Mouse (Mus musculus) testis, adult 10 weeks (tissue): ENCODE data around the gene Olfr108. TPM values are rescaled to one million over a fixed set of nuclear protein-coding genes. Genes with fewer than 3 reads are reported as not detected.

Experiments
- polyA plus RNA-seq: library from polyadenylated mRNA; stranded (reverse); fragments of 350-450 nt; fragmentation: Illumina TruSeq; extraction: RNeasy Lipid Tissue Mini Kit (QIAGEN cat#74804); gene quantifications from one replicate; pipeline ENCODE4 v1.2.3, GENCODE M21; 2014; ENCODE audit warnings: low read depth, low replicate concordance

The Olfr108 gene
- not detected for polyA plus RNA-seq

GRCm38 (mm10) chr17:37445180-37445579 is at the start of gene Olfr108:
TSS of gene Olfr108 (plus strand) at chr17:37445480.

DNA sequence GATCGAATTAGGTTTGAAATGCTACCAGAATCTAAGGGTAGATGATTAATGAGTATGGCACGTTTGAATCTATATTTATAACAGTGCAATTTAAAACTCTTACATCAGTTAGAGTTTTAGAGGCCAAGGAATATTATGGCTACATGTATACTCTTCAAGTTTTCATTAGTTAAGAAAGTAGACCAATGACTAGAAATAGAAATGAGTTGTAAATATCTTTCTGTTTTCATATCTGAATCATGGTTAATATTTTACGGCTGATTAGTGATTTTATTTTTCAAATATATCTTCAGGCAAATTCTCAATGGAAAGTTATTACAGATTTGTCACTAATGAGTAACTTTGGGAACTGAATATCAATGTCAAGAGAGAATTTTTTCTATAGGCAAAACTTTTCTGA is 46.4 kb upstream of the Olfr108 start, which contains the start of gene Olfr107:
Gene Olfr107 (plus strand): TSS at position 301 of the 400 bp plus-strand sequence.

DNA sequence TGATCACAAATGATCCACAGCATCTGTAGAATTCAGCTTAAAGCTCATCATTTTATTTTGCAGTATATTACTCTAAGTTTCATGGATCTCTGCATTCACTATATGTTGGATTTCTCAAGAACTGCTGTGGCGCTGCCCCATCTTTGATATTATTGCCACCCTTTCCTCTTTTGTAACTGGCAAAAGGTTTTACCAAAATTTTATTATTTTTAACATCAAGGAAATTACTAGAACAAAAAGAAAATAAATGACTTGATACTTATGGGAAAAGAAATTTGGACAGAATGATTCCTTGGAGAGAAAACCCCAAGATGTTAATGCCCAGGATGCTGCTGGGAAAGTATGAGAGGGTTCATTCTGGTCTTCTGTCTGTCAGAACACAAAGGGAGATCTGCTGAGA is 13.3 kb downstream of the Olfr108 start, which contains the start of gene Olfr109:
Gene Olfr109 (plus strand): TSS at position 301 of the 400 bp plus-strand sequence.

GRCm38 (mm10) chr17:37483452-37483851 is 38.2 kb downstream of the Olfr108 start, which contains the start of gene H2-M2:
TSS of gene H2-M2 (minus strand) at chr17:37483552.

GRCm38 (mm10) chr17:37491930-37492518 is 46.7 kb downstream of the Olfr108 start, which contains the start of gene Olfr110:
TSS of gene Olfr110 (plus strand) at chr17:37492468.

Other genes starting within 250 kb of the Olfr108 start
- gene Olfr94, start 244.5 kb upstream of the Olfr108 start, polyA plus RNA-seq = not detected
- gene Olfr95, start 232.4 kb upstream of the Olfr108 start, polyA plus RNA-seq = not detected
- gene Olfr96, start 225.3 kb upstream of the Olfr108 start, polyA plus RNA-seq = not detected
- not detected for gene Olfr97, start 208.2 kb upstream of the Olfr108 start, polyA plus RNA-seq
- gene Olfr98, start 181.7 kb upstream of the Olfr108 start, polyA plus RNA-seq = not detected
- gene H2-M3, start 175.3 kb upstream of the Olfr108 start, polyA plus RNA-seq = 0.28 TPM
- gene Olfr99, start 162.0 kb upstream of the Olfr108 start, polyA plus RNA-seq = not detected
- gene Olfr101, start 141.2 kb upstream of the Olfr108 start, polyA plus RNA-seq = not detected
- gene Olfr102, start 128.4 kb upstream of the Olfr108 start, polyA plus RNA-seq = 0.14 TPM
- not detected for gene Olfr103, start 105.8 kb upstream of the Olfr108 start, polyA plus RNA-seq
- gene Olfr104-ps, start 85.9 kb upstream of the Olfr108 start, polyA plus RNA-seq = not detected
- gene Olfr105-ps, start 66.4 kb upstream of the Olfr108 start, polyA plus RNA-seq = not detected
- gene Olfr106-ps, start 55.1 kb upstream of the Olfr108 start, polyA plus RNA-seq = not detected
- not detected for gene Olfr107, start 46.3 kb upstream of the Olfr108 start, polyA plus RNA-seq
- gene Olfr109, start 13.4 kb downstream of the Olfr108 start, polyA plus RNA-seq = not detected
- not detected for gene H2-M2, start 38.1 kb downstream of the Olfr108 start, polyA plus RNA-seq
- not detected for gene Olfr110, start 47.0 kb downstream of the Olfr108 start, polyA plus RNA-seq
- not detected for gene Olfr111, start 62.5 kb downstream of the Olfr108 start, polyA plus RNA-seq
- gene Olfr112, start 124.0 kb downstream of the Olfr108 start, polyA plus RNA-seq = 40.7 TPM
- not detected for gene Olfr113, start 132.2 kb downstream of the Olfr108 start, polyA plus RNA-seq
- gene Olfr114, start 147.3 kb downstream of the Olfr108 start, polyA plus RNA-seq = not detected
- not detected for gene Olfr115, start 181.6 kb downstream of the Olfr108 start, polyA plus RNA-seq
- not detected for gene Olfr116, start 181.7 kb downstream of the Olfr108 start, polyA plus RNA-seq
- gene Olfr117, start 218.3 kb downstream of the Olfr108 start, polyA plus RNA-seq = not detected
- not detected for gene Olfr118, start 221.5 kb downstream of the Olfr108 start, polyA plus RNA-seq